Mouse (Mus musculus) CH12.LX (cell line): ENCODE measurements around the gene Vdr. TPM values are rescaled to one million over a fixed set of nuclear protein-coding genes. Genes with fewer than 3 reads are reported as not detected.
A peak's percentile ranks its signal among the peaks of the same experiment; 100 is the strongest.

ENCODE experiments used
- DNase-seq: peaks from one replicate; pipeline ENCODE4 v3.0.0-alpha.2; 2013; ENCODE audit errors: extremely low read depth
- H3K27ac ChIP-seq: 2 replicates; pipeline ENCODE4 v1.5.1; 2012; ENCODE audit warnings: low read depth, mild to moderate bottlenecking, control low read depth, moderate library complexity; ENCODE audit not compliant: insufficient read depth
- H3K27me3 ChIP-seq: replicated peaks from 2 replicates; pipeline ENCODE3; 2012; ENCODE audit warnings: inconsistent platforms
- H3K36me3 ChIP-seq, 2 experiments: replicated peaks in 1 of 2; 2 replicates each; pipeline versions ENCODE3 to v1.6.1; 2012; ENCODE audit warnings: inconsistent platforms in 1 of 2, low read length in 1 of 2, mild to moderate bottlenecking in 1 of 2, mixed read lengths in 1 of 2, moderate library complexity in 1 of 2; ENCODE audit not compliant: control insufficient read depth in 1 of 2, insufficient read depth in 1 of 2
- H3K4me1 ChIP-seq, 2 experiments: 2 replicates each; pipeline ENCODE4 v1.6.1; 2012; ENCODE audit warnings: inconsistent platforms in 1 of 2, moderate library complexity in 1 of 2; ENCODE audit not compliant: insufficient read depth in 2 of 2, control insufficient read depth in 1 of 2
- H3K4me2 ChIP-seq: 2 replicates; pipeline ENCODE4 v1.6.1; 2012; ENCODE audit warnings: low read depth, mild to moderate bottlenecking, control low read depth; ENCODE audit not compliant: poor library complexity, insufficient read depth, severe bottlenecking
- H3K4me3 ChIP-seq, 3 experiments: fragments of 150-350 bp in 1 of 3; sonication (generic) in 1 of 3; replicated peaks in 1 of 3; 2 replicates each; pipeline versions ENCODE3 to v1.5.1; 2011 to 2012; ENCODE audit warnings: low read depth in 2 of 3, low read length in 2 of 3, mild to moderate bottlenecking in 2 of 3, moderate library complexity in 2 of 3, control low read depth in 1 of 3, improper control_type of control experiment in 1 of 3, inconsistent platforms in 1 of 3, mixed read lengths in 1 of 3; ENCODE audit not compliant: poor library complexity in 1 of 3
- H3K79me2 ChIP-seq: replicated peaks from 2 replicates; pipeline ENCODE4 v1.6.1; 2012; ENCODE audit warnings: mild to moderate bottlenecking, moderate library complexity; ENCODE audit not compliant: control insufficient read depth, poor library complexity, insufficient read depth, severe bottlenecking; ENCODE audit errors: extremely low read depth
- H3K9ac ChIP-seq: 2 replicates; pipeline ENCODE4 v1.6.1; 2012; ENCODE audit warnings: low read depth, mild to moderate bottlenecking, control low read depth, moderate library complexity; ENCODE audit not compliant: insufficient read depth
- H3K9me3 ChIP-seq: replicated peaks from 2 replicates; pipeline ENCODE3; 2012; ENCODE audit warnings: low read length, inconsistent platforms, mixed read lengths
- BHLHE40 ChIP-seq: IDR thresholded peaks from 2 replicates; pipeline ENCODE4 v1.6.1; 2011; ENCODE audit warnings: mild to moderate bottlenecking, low read depth, low read length, improper control_type of control experiment
- CHD1 ChIP-seq: IDR thresholded peaks from 2 replicates; pipeline ENCODE4 v1.6.1; 2012; ENCODE audit warnings: low read depth, low read length, improper control_type of control experiment, inconsistent platforms
- CHD2 ChIP-seq: IDR thresholded peaks from 2 replicates; pipeline ENCODE4 v1.6.1; 2011; ENCODE audit warnings: low read length, improper control_type of control experiment
- CTCF ChIP-seq, 2 experiments: IDR thresholded peaks in 1 of 2; conservative IDR thresholded peaks in 1 of 2; 2 replicates each; pipeline ENCODE4 v1.5.1; 2011 to 2012; ENCODE audit warnings: low read depth in 2 of 2, low read length in 2 of 2, improper control_type of control experiment in 1 of 2, inconsistent platforms in 1 of 2, mild to moderate bottlenecking in 1 of 2, moderate library complexity in 1 of 2
- ELF1 ChIP-seq: IDR thresholded peaks from 2 replicates; pipeline ENCODE4 v1.6.1; 2014; ENCODE audit warnings: low read depth, mild to moderate bottlenecking, inconsistent platforms, low read length, improper control_type of control experiment
- HCFC1 ChIP-seq: IDR thresholded peaks from 2 replicates; pipeline ENCODE4 v1.6.1; 2012; ENCODE audit warnings: low read depth, mild to moderate bottlenecking, inconsistent platforms, low read length, improper control_type of control experiment
- IRF4 ChIP-seq: IDR thresholded peaks from 2 replicates; pipeline ENCODE4 v1.6.1; 2014; ENCODE audit warnings: low read depth, mild to moderate bottlenecking, inconsistent platforms, low read length, improper control_type of control experiment
- JUN ChIP-seq: IDR thresholded peaks from 2 replicates; pipeline ENCODE4 v1.6.1; 2011; ENCODE audit warnings: low read depth, mild to moderate bottlenecking, low read length, improper control_type of control experiment, moderate library complexity; ENCODE audit not compliant: insufficient read depth
- JUND ChIP-seq: conservative IDR thresholded peaks from 2 replicates; pipeline ENCODE4 v1.6.1; 2011; ENCODE audit warnings: low read depth, low read length, improper control_type of control experiment
- MAX ChIP-seq: IDR thresholded peaks from 2 replicates; pipeline ENCODE4 v1.6.1; 2011; ENCODE audit warnings: low read length, improper control_type of control experiment
- MXI1 ChIP-seq: IDR thresholded peaks from 2 replicates; pipeline ENCODE4 v1.6.1; 2011; ENCODE audit warnings: mild to moderate bottlenecking, low read depth, low read length, improper control_type of control experiment
- MYC ChIP-seq: IDR thresholded peaks from 2 replicates; pipeline ENCODE4 v1.6.1; 2011; ENCODE audit warnings: low read depth, mild to moderate bottlenecking, improper control_type of control experiment, low read length
- NRF1 ChIP-seq: IDR thresholded peaks from 2 replicates; pipeline ENCODE4 v1.6.1; 2014; ENCODE audit warnings: low read depth, mild to moderate bottlenecking, inconsistent platforms, low read length, improper control_type of control experiment, moderate library complexity
- RAD21 ChIP-seq: IDR thresholded peaks from 2 replicates; pipeline ENCODE4 v1.6.1; 2011; ENCODE audit warnings: low read depth, mild to moderate bottlenecking, low read length, improper control_type of control experiment, moderate library complexity
- RCOR1 ChIP-seq: conservative IDR thresholded peaks from 2 replicates; pipeline ENCODE4 v1.6.1; 2012; ENCODE audit warnings: low read depth, mild to moderate bottlenecking, inconsistent platforms, low read length, improper control_type of control experiment
- SIN3A ChIP-seq: IDR thresholded peaks from 2 replicates; pipeline ENCODE4 v1.6.1; 2012; ENCODE audit warnings: low read length, improper control_type of control experiment, inconsistent platforms
- SMC3 ChIP-seq: IDR thresholded peaks from 2 replicates; pipeline ENCODE4 v1.6.1; 2011; ENCODE audit warnings: low read depth, low read length, improper control_type of control experiment
- ZC3H11A ChIP-seq: IDR thresholded peaks from 2 replicates; pipeline ENCODE4 v1.6.1; 2012; ENCODE audit warnings: low read depth, mild to moderate bottlenecking, inconsistent platforms, low read length, improper control_type of control experiment
- ZMIZ1 ChIP-seq: IDR thresholded peaks from 2 replicates; pipeline ENCODE4 v1.6.1; 2012; ENCODE audit warnings: low read depth, mild to moderate bottlenecking, inconsistent platforms, low read length, improper control_type of control experiment
- dilution Hi-C: fragments of 300-500 bp; cut with MboI; formaldehyde crosslinking; loops from 2 replicates; pipeline ENCODE4 v1.14.3; 2020; ENCODE audit warnings: low sequenced_read_pairs; ENCODE audit not compliant: extremely low pct_unique_long_range_greater_than_20kb, extremely low pct_ligation_motif_present
- in situ Hi-C: fragments of 300-500 bp; cut with MboI; formaldehyde crosslinking; loops from 3 replicates; pipeline ENCODE4 v1.14.3; 2019; ENCODE audit warnings: low sequenced_read_pairs, low pct_ligation_motif_present, low pct_unique_long_range_greater_than_20kb, mixed read lengths
- polyA plus RNA-seq: library from polyadenylated mRNA; unstranded; fragments of >175 nt; gene quantifications from 2 replicates; pipeline ENCODE4 v1.2.1, GENCODE M21; 2012; ENCODE audit warnings: low read depth; ENCODE audit not compliant: insufficient read length
- total RNA-seq, 2 experiments: library from RNA; depleted of rRNA; stranded (reverse); fragments of 300-350 nt in 1 of 2; fragments of >200 nt in 1 of 2; gene quantifications; 2 replicates each; pipeline ENCODE4 v1.2.3; 2012 to 2014

Vdr gene
- total and polyA plus RNA-seq, 3 experiments = 0.52 to 1.7 (median 0.68) TPM

DNA sequence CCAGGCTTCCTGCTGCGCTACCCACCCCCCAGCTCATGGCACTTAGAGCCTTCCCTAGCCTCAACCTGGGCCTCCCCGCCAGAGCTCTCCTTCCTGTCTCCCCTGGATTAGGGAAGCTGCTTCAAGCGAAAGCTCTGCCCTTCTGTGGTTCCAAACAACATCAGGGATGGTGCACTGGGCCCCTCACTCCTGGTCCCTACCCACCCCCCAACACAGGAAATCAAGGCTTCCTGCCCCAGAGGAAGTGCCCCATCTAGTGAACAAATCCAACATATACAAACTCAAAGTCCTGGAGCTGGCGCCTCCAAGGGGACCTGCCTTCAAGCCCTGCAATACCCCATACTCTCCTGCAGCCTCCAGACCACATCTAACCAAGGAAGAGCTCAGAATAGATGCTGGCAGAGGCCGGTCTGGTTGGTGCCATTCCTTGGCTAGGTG is 81.5 kb downstream of the Vdr start:
- peak overlapping the region; percentile 80 for H3K27ac ChIP-seq
- in situ Hi-C loops = loop anchor here (25.0 kb wide), 1 partner anchor 367 kb away; no protein-coding TSS in a partner anchor
- TF ChIP-seq MXI1 = 0 out of 2 replicates have a peak, but pooled peaks have one; percentile 23
- no peak for TF ChIP-seq MAX
- no peak for TF ChIP-seq JUN
- 0 out of 2 replicates have a peak, but pooled peaks have one; percentile 41 for TF ChIP-seq RCOR1
- no peak for TF ChIP-seq NRF1
- TF ChIP-seq ZMIZ1 = no peak
- peak; percentile 50 for TF ChIP-seq SMC3
- peak in 1 of 2 experiments; percentile 64; a peak in 2 of 4 replicates for TF ChIP-seq CTCF (conservative IDR thresholded peaks at IDR 0.05 in 1 of 2, IDR thresholded peaks at IDR 0.05 in 1 of 2; ENCODE audit: low read depth in 2 of 2, low read length in 2 of 2)
- peak; percentile 86; the same call in 1 of the 2 replicates for TF ChIP-seq CHD1
- no peak for TF ChIP-seq HCFC1
- peak; percentile 42 for TF ChIP-seq RAD21
- peak; percentile 53; the same call in 1 of the 2 replicates for TF ChIP-seq CHD2
- no peak for TF ChIP-seq BHLHE40
- no peak for TF ChIP-seq JUND
- TF ChIP-seq ELF1 = peak; percentile 63; the same call in 1 of the 2 replicates
- TF ChIP-seq SIN3A = no peak; the same call in 1 of the 2 replicates
- TF ChIP-seq IRF4 = peak; percentile 51
- no peak for TF ChIP-seq MYC
- no peak for TF ChIP-seq ZC3H11A
- TF ChIP-seq, all 38 proteins: peak for 9
- Histone ChIP-seq H3K79me2 (peaks cover 41% of the 10 kb centered on the region), H3K4me3 (peak overlapping the region; percentile 65 to 92 (median 68)), H3K36me3 (peaks cover 0 to 4% of the 10 kb centered on the region in 2 experiments), H3K4me2 (peak overlapping the region; percentile 87), H3K4me1 (peaks cover 34 to 66% of the 10 kb centered on the region in 2 experiments), H3K9me3 (no peaks in the 10 kb centered on the region), H3K27me3 (peaks cover 3% of the 10 kb centered on the region), H3K9ac (peak overlapping the region; percentile 84)
- dilution Hi-C loops = no loop called here
- DNase-seq = no peak

DNA sequence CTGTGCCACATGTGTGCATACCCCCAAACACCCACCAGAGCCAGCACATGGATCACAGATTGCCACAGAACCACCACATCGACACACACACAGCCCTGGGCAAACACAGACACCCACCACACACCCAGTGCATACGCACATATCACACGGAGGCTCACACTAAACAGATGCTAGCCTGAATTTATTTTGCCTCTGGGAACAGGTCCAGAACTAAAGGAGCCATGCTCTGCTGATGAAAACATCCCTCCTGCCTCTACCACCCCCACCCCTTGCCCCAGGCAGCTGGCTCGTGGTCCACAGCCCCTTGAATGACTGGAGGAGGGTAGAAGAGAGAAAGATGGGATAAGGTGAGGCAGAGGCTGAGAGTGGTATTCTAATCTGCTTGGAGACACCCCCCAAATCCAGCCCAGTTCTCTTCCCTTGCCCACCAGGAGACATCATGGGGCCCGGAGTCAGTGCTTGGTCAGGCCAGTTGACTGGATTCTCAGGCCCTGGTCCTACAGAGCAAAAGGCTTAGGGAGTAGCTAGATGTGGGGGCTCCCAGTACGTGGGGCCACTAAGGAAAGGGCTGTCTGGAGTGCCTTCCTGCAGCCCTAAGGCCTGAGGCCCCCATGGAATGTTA is 82.1 kb downstream of the Vdr start:
- dilution Hi-C loops (no loop called here), in situ Hi-C loops (loop anchor here (25.0 kb wide), 1 partner anchor 366 kb away; no protein-coding TSS in a partner anchor)
- peaks cover 40 to 72% of the 10 kb centered on the region in 2 experiments for H3K4me1 ChIP-seq
- DNase-seq = no peak
- H3K9ac ChIP-seq = peak overlapping the region; percentile 84
- peaks cover 45% of the 10 kb centered on the region for H3K79me2 ChIP-seq
- no peak for TF ChIP-seq RAD21
- TF ChIP-seq MYC = 0 out of 2 replicates have a peak, but pooled peaks have one; percentile 27
- no peaks in the 10 kb centered on the region for H3K9me3 ChIP-seq
- peak overlapping the region; percentile 80 for H3K27ac ChIP-seq
- H3K36me3 ChIP-seq = peaks cover 0 to 8% of the 10 kb centered on the region in 2 experiments
- H3K27me3 ChIP-seq = peaks cover 3% of the 10 kb centered on the region
- H3K4me3 ChIP-seq = peak overlapping the region; percentile 12 to 68 (median 65)
- H3K4me2 ChIP-seq = peak overlapping the region; percentile 87
